Mouse (Mus musculus) G1E (cell line): ENCODE results near the gene Rbms3.

Experiments used
- CTCF ChIP-seq: IDR thresholded peaks from 2 replicates; pipeline ENCODE4 v1.5.1; 2012; ENCODE audit warnings: low read depth, low read length, inconsistent platforms, mixed read lengths
- GATA1 ChIP-seq: IDR thresholded peaks from 2 replicates; pipeline ENCODE4 v1.6.1; 2012; ENCODE audit warnings: borderline replicate concordance, low read length, inconsistent platforms, mixed read lengths

- no peak for TF ChIP-seq CTCF
- no peak for TF ChIP-seq GATA1
These were observed 272.8 kb downstream of the Rbms3 start for GRCm38 (mm10) chr9:117356764-117357442.
